Mouse (Mus musculus) bone marrow, adult 2 months (tissue): ENCODE data around the gene Wasl. TPM values are rescaled to one million over a fixed set of nuclear protein-coding genes. Genes with fewer than 3 reads are reported as not detected.

Source experiments
- H3K27ac ChIP-seq: fragments of 200-500 bp; 2 replicates; pipeline ENCODE4 v1.5.1; 2012; ENCODE audit warnings: low read depth, mild to moderate bottlenecking, control low read depth, inconsistent platforms, low read length; ENCODE audit not compliant: control insufficient read depth, poor library complexity, insufficient read depth
- H3K4me1 ChIP-seq: fragments of 200-500 bp; 2 replicates; pipeline ENCODE4 v1.6.1; 2011; ENCODE audit warnings: low read length; ENCODE audit not compliant: control insufficient read depth, insufficient read depth
- H3K4me3 ChIP-seq: fragments of 200-500 bp; replicated peaks from 2 replicates; pipeline ENCODE3; 2011; ENCODE audit warnings: mild to moderate bottlenecking, low read depth, low read length, control low read depth; ENCODE audit not compliant: control insufficient read depth
- CTCF ChIP-seq: fragments of 200-500 bp; IDR thresholded peaks from 2 replicates; pipeline ENCODE4 v1.5.1; 2011; ENCODE audit warnings: low read length, control low read depth; ENCODE audit not compliant: control insufficient read depth, insufficient read depth
- POLR2A ChIP-seq: fragments of 200-500 bp; IDR thresholded peaks from 2 replicates; pipeline ENCODE4 v1.6.1; 2011; ENCODE audit warnings: low read depth, mild to moderate bottlenecking, control low read depth, low read length, borderline replicate concordance; ENCODE audit not compliant: control insufficient read depth
- WGBS: fragments of 180-500 bp; shearing (Covaris S2); methylation state at CpG from one replicate; pipeline ENCODE4 v1.1.7; 2018; 5-methylcytosine and 5-hydroxymethylcytosine counted together
- polyA plus RNA-seq: library from polyadenylated mRNA; stranded (reverse); fragments of >200 nt; gene quantifications from 2 replicates; pipeline ENCODE4 v1.2.4, GENCODE M21; 2011; ENCODE audit warnings: low replicate concordance; ENCODE audit not compliant: missing spikeins, insufficient read depth, insufficient read length

The Wasl gene
- polyA plus RNA-seq, 1 experiment, result 14.5 TPM

- H3K4me1 ChIP-seq, result no peaks in the 10 kb centered on the region
- no peak overlapping the region for H3K27ac ChIP-seq
- 52% methylated on average over 1 of the region's 1 CpGs for WGBS
- TF ChIP-seq CTCF, result no peak
- no peak for TF ChIP-seq POLR2A
- no peak overlapping the region for H3K4me3 ChIP-seq
Observed at GRCm38 (mm10) chr6:24656094-24656493, 8.7 kb downstream of the Wasl start.

- TF ChIP-seq POLR2A, result no peak
- no peak for TF ChIP-seq CTCF
- Histone ChIP-seq H3K4me3 (no peak overlapping the region), H3K4me1 (peaks cover 2% of the 10 kb centered on the region; the same call in 1 of the 2 replicates), H3K27ac (no peak overlapping the region)
- WGBS, result 91% methylated on average over 7 of the region's 7 CpGs
Observed at GRCm38 (mm10) chr6:24651538-24651937, 13.3 kb downstream of the Wasl start.

GRCm38 (mm10) chr6:24650719-24651118 is 14.1 kb downstream of the Wasl start:
- WGBS, result 84% methylated on average over 3 of the region's 3 CpGs
- Histone ChIP-seq H3K27ac (no peak overlapping the region), H3K4me1 (peaks cover 2% of the 10 kb centered on the region; the same call in 1 of the 2 replicates), H3K4me3 (no peak overlapping the region)
- TF ChIP-seq CTCF (no peak), POLR2A (no peak)

GRCm38 (mm10) chr6:24648403-24648802 is 16.4 kb downstream of the Wasl start:
- peaks cover 2% of the 10 kb centered on the region; the same call in 1 of the 2 replicates for H3K4me1 ChIP-seq
- no peak overlapping the region for H3K4me3 ChIP-seq
- 63% methylated on average over 4 of the region's 4 CpGs for WGBS

GRCm38 (mm10) chr6:24647103-24647691 is 17.6 kb downstream of the Wasl start:
- no peak for TF ChIP-seq CTCF
- TF ChIP-seq POLR2A, result no peak
- no peak overlapping the region for H3K27ac ChIP-seq
- peaks cover 2% of the 10 kb centered on the region; the same call in 1 of the 2 replicates for H3K4me1 ChIP-seq
- H3K4me3 ChIP-seq, result no peak overlapping the region
- WGBS, result 36% methylated on average over 4 of the region's 4 CpGs

More at GRCm38 (mm10) chr6:24648403-24648802, 16.4 kb downstream of the Wasl start:
- no peak overlapping the region for H3K27ac ChIP-seq
- no peak for TF ChIP-seq CTCF
- TF ChIP-seq POLR2A, result no peak

- peaks cover 2% of the 10 kb centered on the region; the same call in 1 of the 2 replicates for H3K4me1 ChIP-seq
- WGBS, result 48% methylated on average over 6 of the region's 6 CpGs
- no peak overlapping the region for H3K4me3 ChIP-seq
- no peak overlapping the region for H3K27ac ChIP-seq
- no peak for TF ChIP-seq POLR2A
- no peak for TF ChIP-seq CTCF
Observed at GRCm38 (mm10) chr6:24645346-24646053, 19.3 kb downstream of the Wasl start.

- no peak overlapping the region for H3K27ac ChIP-seq
- no peaks in the 10 kb centered on the region; the same call in 1 of the 2 replicates for H3K4me1 ChIP-seq
- no peak for TF ChIP-seq POLR2A
- no peak for TF ChIP-seq CTCF
- 93% methylated on average over 3 of the region's 3 CpGs for WGBS
- no peak overlapping the region for H3K4me3 ChIP-seq
Observed at GRCm38 (mm10) chr6:24642960-24643359, 21.8 kb downstream of the Wasl start.

GRCm38 (mm10) chr6:24642161-24642560 is 22.6 kb downstream of the Wasl start:
- no peak overlapping the region for H3K27ac ChIP-seq
- WGBS, result 90% methylated on average over 2 of the region's 2 CpGs
- H3K4me3 ChIP-seq, result no peak overlapping the region
- H3K4me1 ChIP-seq, result no peaks in the 10 kb centered on the region; the same call in 1 of the 2 replicates
- no peak for TF ChIP-seq CTCF
- TF ChIP-seq POLR2A, result no peak
